Mouse (Mus musculus): Measurements from ENCODE around the gene Manbal. TPM values are rescaled to one million over a fixed set of nuclear protein-coding genes. Genes with fewer than 3 reads are reported as not detected.

Manbal gene
- total RNA-seq, 1 experiment from 2014 or later: 10.8 TPM

DNA sequence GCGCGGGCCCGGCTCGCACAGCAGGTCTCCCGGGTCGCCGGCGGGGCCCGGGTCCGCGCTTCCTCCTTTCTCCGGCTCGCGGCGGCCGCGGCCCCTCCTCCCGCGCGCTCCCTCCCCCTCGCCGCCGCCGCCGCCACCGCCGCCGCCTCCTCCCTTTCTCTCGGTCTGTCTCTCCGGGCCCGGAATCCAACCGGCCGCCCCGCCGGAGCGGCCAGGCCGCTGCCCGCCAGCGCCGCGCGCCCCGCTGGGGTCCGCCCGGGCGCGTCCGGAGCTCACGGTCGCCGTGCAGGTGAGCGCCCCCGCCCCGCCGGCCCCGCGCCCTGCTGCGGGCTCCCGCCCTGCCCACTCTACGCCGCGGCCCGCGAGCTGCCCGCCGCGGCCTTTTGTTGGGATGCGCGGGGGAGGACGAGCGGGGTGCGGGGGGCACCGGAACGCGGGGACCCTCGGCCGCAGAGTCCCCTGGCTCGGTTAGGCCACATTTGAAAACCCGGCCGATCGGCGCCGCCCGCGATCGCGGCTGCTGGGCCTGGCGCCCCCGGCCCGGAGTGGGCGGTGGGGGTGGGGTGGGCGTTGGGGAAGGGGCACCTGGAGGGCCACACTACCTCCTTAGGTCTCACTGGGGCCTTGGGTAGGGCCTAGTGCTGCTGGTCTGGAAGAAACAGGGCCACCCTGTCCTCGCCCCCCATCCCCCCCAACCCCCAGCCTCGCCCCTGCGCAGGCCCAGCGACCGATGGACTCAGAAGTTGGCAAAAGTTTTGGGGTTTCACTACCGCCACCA lies 56.9 kb downstream of the Manbal start:
- no peak for ATAC-seq (replicated peaks in 1 of 2; ENCODE audit: insufficient read depth in 1 of 2, low FRiP score in 2 of 2, low TSS enrichment in 1 of 2, low read depth in 1 of 2, poor library complexity in 2 of 2, severe bottlenecking in 2 of 2)

DNA sequence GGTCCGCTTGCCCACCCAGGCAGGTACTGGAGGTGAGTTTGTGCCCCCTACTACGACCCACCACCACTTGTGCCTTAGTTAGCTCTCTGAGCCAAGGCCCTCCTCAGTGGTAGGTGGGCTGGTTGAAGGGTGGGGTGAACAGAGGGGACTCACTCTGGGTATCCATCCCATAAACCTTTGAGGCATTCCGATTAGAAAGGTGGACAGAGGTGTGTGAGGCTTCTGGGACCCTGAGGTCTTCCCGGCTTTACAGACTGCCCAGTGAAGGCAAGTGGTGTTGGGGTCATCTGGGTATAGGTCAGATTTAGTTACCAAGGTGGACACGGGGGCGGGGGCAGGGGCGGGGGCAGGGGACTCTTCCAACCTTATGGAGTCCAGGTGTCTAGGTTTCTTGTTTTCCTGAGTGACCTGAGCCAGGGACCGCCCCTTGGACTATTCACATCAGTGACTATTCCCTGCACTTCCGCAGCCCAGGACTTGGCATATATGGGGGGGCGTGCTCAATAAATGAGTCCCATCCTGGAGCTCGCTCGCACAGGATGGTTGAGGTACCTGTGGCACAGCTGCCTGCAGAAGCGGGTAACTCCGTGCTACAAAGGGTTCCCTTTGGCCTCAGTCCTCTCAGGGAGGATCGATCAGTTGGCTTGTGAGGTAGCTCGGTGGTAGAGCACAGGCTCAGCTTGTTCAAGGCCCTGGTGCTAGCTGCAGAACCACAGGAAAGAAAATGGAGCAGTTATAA lies 57.7 kb downstream of the Manbal start:
- no peak for ATAC-seq (replicated peaks in 1 of 2; ENCODE audit: insufficient read depth in 1 of 2, low FRiP score in 2 of 2, low TSS enrichment in 1 of 2, low read depth in 1 of 2, poor library complexity in 2 of 2, severe bottlenecking in 2 of 2)

DNA sequence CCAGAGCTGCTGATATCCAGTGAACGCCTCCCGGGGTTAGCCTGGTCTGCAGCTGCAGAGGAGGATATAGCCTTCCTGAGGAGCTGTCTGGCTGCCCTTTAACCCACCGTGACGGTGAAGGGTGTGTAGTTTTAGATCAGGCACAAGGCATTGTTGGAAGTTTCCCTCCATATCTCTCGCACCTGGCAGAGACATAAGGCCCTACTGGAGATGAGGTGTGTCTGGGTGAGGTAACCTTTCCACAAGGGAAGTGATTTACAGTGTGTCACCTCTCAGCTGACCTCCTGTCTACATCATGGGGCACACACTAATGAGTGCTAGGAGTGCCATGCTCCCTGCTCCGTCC lies 58.2 kb downstream of the Manbal start:
- ATAC-seq (replicated peaks in 1 of 2; ENCODE audit: insufficient read depth in 1 of 2, low FRiP score in 2 of 2, low TSS enrichment in 1 of 2, low read depth in 1 of 2, poor library complexity in 2 of 2, severe bottlenecking in 2 of 2): no peak

DNA sequence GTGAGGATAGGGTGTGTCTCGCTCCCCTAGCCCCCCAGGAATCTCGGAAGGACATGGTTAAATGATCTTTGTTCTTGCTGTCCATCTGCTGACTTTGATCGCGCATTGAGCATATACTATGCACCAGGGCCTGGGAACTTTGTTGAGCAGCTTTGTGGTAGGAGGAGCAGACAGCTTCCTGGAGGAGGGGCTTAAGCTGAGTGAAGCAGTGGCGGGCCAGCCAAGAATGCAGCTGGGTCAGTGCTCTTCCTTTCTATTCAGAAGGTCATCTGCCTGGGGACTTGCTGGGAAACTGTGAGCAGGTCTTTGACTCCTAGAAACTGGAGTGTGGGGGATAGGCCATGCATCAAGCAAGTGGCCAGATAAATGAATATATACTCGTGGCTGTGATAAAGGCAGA lies 58.8 kb downstream of the Manbal start:
- no peak for ATAC-seq (replicated peaks in 1 of 2; ENCODE audit: insufficient read depth in 1 of 2, low FRiP score in 2 of 2, low TSS enrichment in 1 of 2, low read depth in 1 of 2, poor library complexity in 2 of 2, severe bottlenecking in 2 of 2)

DNA sequence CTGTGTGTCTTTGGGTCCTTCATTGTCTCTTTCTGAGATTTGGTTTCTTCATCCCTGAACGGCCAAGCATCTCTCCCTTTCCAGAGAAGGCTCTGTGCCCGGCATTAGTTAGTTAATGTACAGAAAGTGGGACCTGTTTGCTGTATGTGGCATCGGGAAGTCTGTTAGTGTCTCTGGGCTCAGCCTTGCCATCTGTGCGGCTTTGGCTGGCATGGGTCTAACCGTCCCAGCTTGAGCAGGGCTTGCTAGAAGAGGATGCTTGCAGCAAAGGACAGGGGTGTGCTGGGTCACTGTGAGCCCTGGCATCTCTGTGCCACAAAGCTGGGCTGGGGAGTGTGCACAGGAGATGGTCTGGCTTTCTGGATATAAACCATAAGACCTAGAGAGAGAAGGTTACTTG lies 59.8 kb downstream of the Manbal start:
- ATAC-seq (replicated peaks in 1 of 2; ENCODE audit: insufficient read depth in 1 of 2, low FRiP score in 2 of 2, low TSS enrichment in 1 of 2, low read depth in 1 of 2, poor library complexity in 2 of 2, severe bottlenecking in 2 of 2): no peak

DNA sequence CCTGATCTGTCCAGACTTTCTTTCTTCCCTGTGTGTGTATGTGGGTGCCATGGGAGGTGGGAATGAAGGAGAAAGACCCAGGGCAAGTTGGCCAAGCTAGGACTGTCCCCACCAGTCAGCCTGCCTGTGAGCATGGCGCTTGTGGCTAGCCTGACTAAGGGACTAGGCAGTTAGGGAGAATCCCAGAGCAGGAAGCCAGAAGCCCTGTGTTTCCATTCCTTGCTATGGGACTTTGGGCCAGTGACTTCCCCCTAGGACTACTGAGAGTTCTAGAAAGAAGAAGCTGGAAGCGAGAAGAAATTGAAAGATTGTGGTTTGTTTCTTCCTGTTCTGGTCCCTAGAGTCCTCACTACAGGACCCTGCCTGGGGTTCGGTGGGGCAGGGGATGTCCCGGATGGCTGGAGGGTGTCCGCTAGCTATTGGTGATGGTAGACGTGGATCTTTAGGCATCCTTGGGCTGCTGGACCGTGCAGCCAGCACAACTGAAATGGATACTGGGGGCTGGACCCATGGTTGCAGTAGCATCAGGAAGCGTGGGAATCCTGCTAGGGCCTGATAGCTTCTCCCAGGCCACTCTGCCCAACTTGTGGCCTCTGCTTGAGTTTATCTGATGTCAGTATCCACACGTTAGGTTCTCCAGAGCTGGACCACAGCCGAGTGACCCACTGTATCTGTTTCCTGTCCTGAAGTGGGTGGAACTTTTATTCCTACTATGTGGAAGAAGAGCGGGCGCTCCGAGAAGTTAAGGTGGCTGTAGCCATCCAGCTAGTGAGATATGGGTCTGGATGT lies 61.2 kb downstream of the Manbal start:
- ATAC-seq (replicated peaks in 1 of 2; ENCODE audit: insufficient read depth in 1 of 2, low FRiP score in 2 of 2, low TSS enrichment in 1 of 2, low read depth in 1 of 2, poor library complexity in 2 of 2, severe bottlenecking in 2 of 2): 0 out of 4 replicates have a peak, but pooled peaks have one; percentile 11 to 24

DNA sequence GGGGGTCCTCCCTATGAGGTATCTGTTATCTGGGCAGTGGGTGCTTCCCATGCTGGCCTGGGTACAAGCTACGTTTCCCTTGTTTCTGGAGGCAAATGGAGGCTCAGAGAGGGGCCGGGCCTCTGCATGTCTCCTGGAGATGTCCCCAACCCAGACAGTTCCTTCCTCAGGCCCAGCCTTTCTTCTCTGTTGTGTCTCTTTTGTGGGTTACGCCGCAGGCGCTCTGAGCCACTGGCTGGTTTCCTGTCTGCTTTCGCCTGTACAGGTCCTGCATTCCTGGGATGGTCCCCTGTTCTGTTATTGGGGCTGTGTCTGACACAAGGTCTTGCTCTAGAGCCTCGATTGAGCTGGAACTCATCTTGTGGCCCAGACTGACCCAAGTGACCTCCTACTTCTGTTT lies 62.3 kb downstream of the Manbal start:
- no peak for ATAC-seq (replicated peaks in 1 of 2; ENCODE audit: insufficient read depth in 1 of 2, low FRiP score in 2 of 2, low TSS enrichment in 1 of 2, low read depth in 1 of 2, poor library complexity in 2 of 2, severe bottlenecking in 2 of 2)

DNA sequence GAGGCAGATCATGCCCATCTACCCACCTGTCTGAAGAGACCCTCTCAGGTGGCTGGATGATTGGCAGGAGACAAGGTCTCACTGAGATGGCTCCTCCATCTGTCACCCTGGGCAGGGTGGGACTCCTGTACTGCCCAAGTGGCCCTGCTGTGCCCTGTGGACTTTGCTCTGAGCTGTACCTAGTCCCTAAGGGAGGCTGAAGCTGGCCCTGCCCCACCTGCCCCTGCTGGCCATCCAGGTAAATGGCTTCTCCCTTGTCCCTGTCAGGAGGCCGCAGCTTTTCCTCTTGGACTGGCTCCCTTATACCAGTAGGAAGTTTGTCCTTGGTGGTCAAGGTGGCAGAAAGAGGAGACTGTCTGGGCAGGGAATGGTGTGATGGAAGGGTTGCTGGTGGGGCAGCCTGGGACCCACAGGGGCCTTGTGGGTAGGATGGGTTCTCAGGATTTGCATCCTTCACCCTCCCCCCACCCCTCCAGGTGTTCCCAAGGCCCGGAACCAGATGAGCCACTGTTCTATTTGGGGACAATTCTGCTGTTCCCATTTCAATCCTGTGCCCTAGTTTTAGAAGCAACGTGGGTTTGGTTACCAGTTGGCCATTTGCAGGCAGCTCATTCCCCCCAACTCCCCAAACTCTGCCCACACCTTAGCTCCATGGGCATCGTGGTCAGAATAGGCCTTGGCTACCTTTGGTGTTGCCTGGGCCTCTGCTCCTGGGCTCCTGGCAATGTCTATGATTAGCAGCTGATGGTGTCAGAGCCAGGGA lies 63.5 kb downstream of the Manbal start:
- ATAC-seq (replicated peaks in 1 of 2; ENCODE audit: insufficient read depth in 1 of 2, low FRiP score in 2 of 2, low TSS enrichment in 1 of 2, low read depth in 1 of 2, poor library complexity in 2 of 2, severe bottlenecking in 2 of 2): no peak

DNA sequence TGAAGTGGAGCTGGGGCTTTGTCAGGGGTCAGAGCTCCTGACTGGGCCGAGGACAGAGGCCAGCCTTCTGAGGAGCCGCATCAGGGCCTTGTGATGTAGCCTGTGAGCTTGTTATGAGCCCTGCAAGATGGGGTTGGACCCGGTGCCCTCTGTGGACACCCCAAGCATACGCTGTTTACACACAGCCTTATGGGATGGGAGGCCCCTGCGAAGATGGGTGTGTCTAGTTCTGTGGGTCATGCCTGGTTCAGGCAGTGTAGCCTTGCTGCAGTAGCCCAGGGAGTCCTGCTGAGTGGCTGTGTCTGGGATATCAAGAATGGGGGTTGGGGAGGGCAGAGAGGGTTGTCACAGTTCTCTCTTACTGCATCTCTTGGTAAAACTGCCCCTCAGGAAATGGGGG lies 64.5 kb downstream of the Manbal start:
- no peak for ATAC-seq (replicated peaks in 1 of 2; ENCODE audit: insufficient read depth in 1 of 2, low FRiP score in 2 of 2, low TSS enrichment in 1 of 2, low read depth in 1 of 2, poor library complexity in 2 of 2, severe bottlenecking in 2 of 2)

DNA sequence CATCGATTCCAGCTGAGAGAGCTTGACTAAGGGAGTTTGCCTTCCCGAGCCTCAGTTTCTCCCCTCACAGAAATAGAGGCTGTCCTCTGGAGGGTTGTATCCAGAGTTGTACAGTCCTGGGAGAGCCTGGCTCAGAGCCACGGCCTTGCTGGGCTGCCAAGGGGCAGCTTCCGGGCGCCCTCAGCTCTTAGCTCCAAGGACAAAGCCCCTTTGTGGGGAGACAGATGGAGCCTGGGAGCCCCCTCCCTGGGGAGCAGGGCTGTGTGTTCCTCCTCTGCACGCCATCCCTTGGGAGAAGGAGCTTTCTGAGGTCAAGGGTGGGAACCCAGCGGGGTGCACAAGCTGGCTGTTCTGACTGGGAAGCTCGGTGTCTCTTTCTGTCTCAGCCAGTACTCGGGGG lies 65.1 kb downstream of the Manbal start:
- ATAC-seq (replicated peaks in 1 of 2; ENCODE audit: insufficient read depth in 1 of 2, low FRiP score in 2 of 2, low TSS enrichment in 1 of 2, low read depth in 1 of 2, poor library complexity in 2 of 2, severe bottlenecking in 2 of 2): no peak

DNA sequence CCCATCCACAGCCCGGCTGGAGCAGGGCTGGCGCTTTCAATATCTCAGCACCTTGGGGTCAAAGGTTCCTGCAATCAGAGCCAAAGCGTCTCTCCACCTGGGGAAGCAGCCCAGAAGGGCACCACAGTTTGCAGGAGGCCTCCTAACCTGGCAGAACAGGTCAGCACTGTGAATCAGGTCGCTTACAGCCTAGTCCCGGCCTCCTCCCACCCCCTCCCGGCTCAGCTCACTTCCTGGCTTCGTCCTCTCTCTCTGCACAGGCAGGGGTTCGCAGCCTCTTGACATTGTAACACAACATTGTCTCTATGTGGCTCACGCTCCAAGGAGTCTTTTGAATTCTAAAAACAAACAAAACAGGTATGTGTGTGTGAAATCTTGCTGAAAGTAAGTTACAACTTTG lies 66.6 kb downstream of the Manbal start:
- ATAC-seq (replicated peaks in 1 of 2; ENCODE audit: insufficient read depth in 1 of 2, low FRiP score in 2 of 2, low TSS enrichment in 1 of 2, low read depth in 1 of 2, poor library complexity in 2 of 2, severe bottlenecking in 2 of 2): no peak

DNA sequence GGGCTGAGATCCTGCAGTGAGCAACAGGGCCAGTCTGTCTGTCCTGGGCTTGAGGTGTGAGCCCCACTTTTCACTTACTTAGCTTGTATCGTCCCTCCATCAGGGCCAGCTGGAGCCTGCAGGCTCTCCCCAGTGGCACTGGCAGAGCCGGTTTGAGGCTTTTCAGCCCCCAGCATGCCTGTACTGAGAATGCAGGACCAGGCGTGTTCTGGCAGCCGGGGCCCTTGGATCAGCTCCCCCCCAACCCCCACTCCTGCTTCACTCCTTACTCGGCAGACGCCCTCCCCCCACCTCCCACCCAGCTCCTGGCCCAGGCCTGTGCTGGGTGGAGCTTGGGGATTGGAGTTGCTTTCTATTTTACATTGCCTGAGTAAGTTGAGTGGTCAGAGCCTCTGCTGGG lies 67.1 kb downstream of the Manbal start:
- ATAC-seq (replicated peaks in 1 of 2; ENCODE audit: insufficient read depth in 1 of 2, low FRiP score in 2 of 2, low TSS enrichment in 1 of 2, low read depth in 1 of 2, poor library complexity in 2 of 2, severe bottlenecking in 2 of 2): no peak

DNA sequence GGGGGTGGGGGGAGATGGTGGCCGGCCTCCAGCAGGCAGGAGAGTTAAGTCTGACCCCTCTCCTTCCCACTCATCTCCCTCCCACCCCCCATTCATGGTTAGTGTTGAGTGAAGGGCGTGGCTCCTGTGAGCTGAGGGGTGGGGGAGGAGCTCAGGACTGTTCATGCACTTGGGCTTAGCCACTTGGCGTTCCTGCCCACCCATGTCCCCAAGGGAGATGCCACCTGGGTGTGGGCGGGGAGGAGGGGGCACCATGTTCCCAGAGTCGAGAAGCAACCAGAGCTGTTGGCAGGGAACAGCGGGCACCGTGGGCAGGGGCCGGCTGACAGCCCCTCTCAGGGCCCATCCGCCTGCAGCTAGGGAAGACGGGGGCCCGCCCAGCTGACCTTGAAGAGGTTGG lies 69.1 kb downstream of the Manbal start:
- ATAC-seq (replicated peaks in 1 of 2; ENCODE audit: insufficient read depth in 1 of 2, low FRiP score in 2 of 2, low TSS enrichment in 1 of 2, low read depth in 1 of 2, poor library complexity in 2 of 2, severe bottlenecking in 2 of 2): no peak

DNA sequence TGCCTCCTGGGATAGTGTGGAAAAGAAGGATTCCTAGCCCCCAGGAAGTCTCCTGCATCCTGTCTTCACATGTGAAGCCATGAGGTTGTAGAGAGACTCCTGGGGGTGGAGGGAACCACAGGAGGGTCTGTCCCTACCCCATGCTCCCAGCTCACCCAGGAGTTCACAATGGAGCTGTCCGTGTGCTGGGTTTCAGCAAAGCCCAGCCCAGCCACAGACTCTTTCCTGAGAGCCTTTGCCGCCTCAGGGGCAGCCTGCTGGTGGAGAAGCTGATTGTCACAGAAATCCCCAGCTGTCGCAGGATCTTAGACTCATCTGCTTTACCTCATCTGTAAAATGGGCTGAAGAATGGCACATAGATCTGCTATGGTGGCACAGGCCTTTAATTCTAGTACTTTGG lies 69.7 kb downstream of the Manbal start:
- no peak for ATAC-seq (replicated peaks in 1 of 2; ENCODE audit: insufficient read depth in 1 of 2, low FRiP score in 2 of 2, low TSS enrichment in 1 of 2, low read depth in 1 of 2, poor library complexity in 2 of 2, severe bottlenecking in 2 of 2)

DNA sequence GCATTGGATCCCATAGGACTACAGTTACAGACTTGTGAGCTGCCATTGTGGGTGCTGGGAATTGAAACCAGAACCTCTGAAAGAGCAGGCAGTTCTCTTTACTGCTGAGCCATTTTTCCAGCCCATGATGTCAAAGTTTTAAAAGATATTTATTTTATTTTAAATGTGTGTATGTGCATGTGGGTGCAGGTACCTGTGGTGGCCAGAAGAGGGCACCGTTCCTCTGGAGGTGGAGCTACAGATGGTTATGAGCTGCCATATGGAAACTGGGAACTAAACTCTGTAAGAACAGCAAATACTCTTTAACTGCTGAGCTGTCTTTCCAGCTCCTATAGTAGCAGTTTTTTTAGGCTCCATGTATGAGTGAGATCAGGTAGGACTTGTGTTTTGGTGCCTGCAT lies 74.0 kb downstream of the Manbal start:
- ATAC-seq (replicated peaks in 1 of 2; ENCODE audit: insufficient read depth in 1 of 2, low FRiP score in 2 of 2, low TSS enrichment in 1 of 2, low read depth in 1 of 2, poor library complexity in 2 of 2, severe bottlenecking in 2 of 2): no peak

Data from hematopoietic stem cell, adult 5-6 weeks (primary cell).